Mouse (Mus musculus) myocyte (in vitro differentiated cells): Measurements from ENCODE around the gene Lrmda.

Experiments
- CEBPB ChIP-seq: IDR thresholded peaks from 2 replicates; pipeline ENCODE4 v1.6.1; 2011; ENCODE audit warnings: mild to moderate bottlenecking, moderate library complexity; ENCODE audit not compliant: poor library complexity, insufficient read depth, severe bottlenecking
- E2F4 ChIP-seq: IDR thresholded peaks from one replicate; pipeline ENCODE4 v1.6.1; 2011; ENCODE audit warnings: mild to moderate bottlenecking, control low read depth, moderate library complexity; ENCODE audit not compliant: insufficient read depth
- MAX ChIP-seq: IDR thresholded peaks from one replicate; pipeline ENCODE4 v1.6.1; 2011; ENCODE audit warnings: low read depth, mild to moderate bottlenecking, control low read depth
- MYOD1 ChIP-seq, 3 experiments: IDR thresholded peaks; one replicate each; pipeline ENCODE4 v1.6.1; 2011; ENCODE audit warnings: control low read depth in 2 of 3, low read depth in 2 of 3, mild to moderate bottlenecking in 2 of 3, moderate library complexity in 1 of 3; ENCODE audit not compliant: insufficient read length in 2 of 3, control insufficient read depth in 1 of 3
- POLR2A ChIP-seq: IDR thresholded peaks from one replicate; pipeline ENCODE4 v1.6.1; 2011; ENCODE audit warnings: low read depth, mild to moderate bottlenecking, control low read depth, moderate library complexity; ENCODE audit not compliant: insufficient read length
- POLR2AphosphoS2 ChIP-seq: IDR thresholded peaks from one replicate; pipeline ENCODE4 v1.6.1; 2011; ENCODE audit warnings: low read depth, control low read depth; ENCODE audit not compliant: insufficient read length
- REST ChIP-seq: IDR thresholded peaks from one replicate; pipeline ENCODE4 v1.6.1; 2011; ENCODE audit warnings: mild to moderate bottlenecking, control low read depth, moderate library complexity; ENCODE audit not compliant: insufficient read depth, insufficient read length
- TCF12 ChIP-seq: IDR thresholded peaks from one replicate; pipeline ENCODE4 v1.6.1; 2011; ENCODE audit warnings: mild to moderate bottlenecking, control low read depth; ENCODE audit not compliant: poor library complexity, insufficient read depth, severe bottlenecking
- TCF3 ChIP-seq: IDR thresholded peaks from one replicate; pipeline ENCODE4 v1.6.1; 2011; ENCODE audit warnings: low read depth, control low read depth; ENCODE audit not compliant: insufficient read length
- USF1 ChIP-seq: IDR thresholded peaks from one replicate; pipeline ENCODE4 v1.6.1; 2011; ENCODE audit warnings: low read depth, mild to moderate bottlenecking, control low read depth, moderate library complexity

GRCm38 (mm10) chr14:22608599-22608998 is 589.1 kb downstream of the Lrmda start:
- TF ChIP-seq E2F4 (no peak), POLR2AphosphoS2 (no peak), POLR2A (no peak), USF1 (no peak), TCF12 (no peak), MAX (no peak), TCF3 (no peak), MYOD1 (IDR thresholded peaks at IDR 0.05; ENCODE audit: control insufficient read depth in 1 of 3, insufficient read length in 2 of 3, low read depth in 2 of 3) (no peak), CEBPB (no peak), REST (no peak)
